In the genomic region with DNA sequence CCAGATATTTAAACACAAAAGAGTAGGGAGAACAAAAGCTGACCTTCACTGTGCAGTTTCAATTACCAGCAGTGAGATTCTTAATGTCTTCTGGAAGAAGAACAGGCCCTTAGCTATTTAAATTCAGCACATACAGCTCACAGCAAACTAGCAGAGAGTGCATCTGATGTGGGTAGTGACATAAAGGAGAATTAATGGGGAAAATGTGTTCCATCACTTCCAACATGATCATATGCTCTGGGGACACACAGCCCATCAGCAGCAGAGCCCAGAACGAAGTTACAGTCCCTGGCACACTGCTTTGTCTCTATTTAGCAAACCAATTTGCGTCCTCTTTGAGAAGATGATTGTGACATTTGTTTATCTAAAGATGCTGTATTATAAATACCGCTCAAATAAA, we compare ENCODE assay signal across 32 mouse cellular contexts.
DNase-seq lines count a peak whose midpoint lies in the region; ATAC-seq lines count a peak whose summit lies in the region.
"Had no signal": no experiment of that assay in that cellular context is flagged by ENCODE, and none has a peak within 500 bp of the region (broad histone marks: within the 10 kb centered on the region; RNA-seq: fewer than 3 reads in every experiment).

No protein-coding gene starts in this region.

- no peaks in the 10 kb centered on the region for H3K27me3 ChIP-seq in midbrain, embryonic 15.5 days (replicated peaks)
- H3K27me3 ChIP-seq: CH12.LX; embryonic facial prominence, embryonic 15.5 days; limb, embryonic 12.5 days; Patski had no signal

- peak; percentile 51; the same call in 1 of the 2 replicates for ATAC-seq in frontal cortex, adult (ENCODE audit: low TSS enrichment)
- 0 out of 2 replicates have a peak, but pooled peaks have one; percentile 53 for ATAC-seq in midbrain, embryonic 15.5 days (replicated peaks)
- ATAC-seq: intestine, embryonic 16.5 days; liver, postnatal 0 days; lung, postnatal 0 days; Patski had no signal

- H3K9ac ChIP-seq in midbrain, embryonic 15.5 days = no peak overlapping the region
- H3K9ac ChIP-seq: embryonic facial prominence, embryonic 15.5 days; limb, embryonic 12.5 days; liver, postnatal 0 days had no signal

- H3K9me3 ChIP-seq in midbrain, embryonic 15.5 days = no peaks in the 10 kb centered on the region
- H3K9me3 ChIP-seq: embryonic facial prominence, embryonic 15.5 days; G1E; limb, embryonic 12.5 days had no signal

- 67% methylated on average over 3 of the region's 3 CpGs for WGBS in midbrain, embryonic 15.5 days

- no peak overlapping the region for H3K4me2 ChIP-seq in midbrain, embryonic 15.5 days
- H3K4me2 ChIP-seq: embryonic facial prominence, embryonic 15.5 days; heart, embryonic 11.5 days; limb, embryonic 12.5 days; liver, embryonic 11.5 days had no signal

- no peaks in the 10 kb centered on the region for H3K4me1 ChIP-seq in midbrain, embryonic 15.5 days
- H3K4me1 ChIP-seq: embryonic facial prominence, embryonic 15.5 days; limb, embryonic 12.5 days had no signal

- H3K27ac ChIP-seq in midbrain, embryonic 15.5 days = no peak overlapping the region
- H3K27ac ChIP-seq: embryonic facial prominence, embryonic 15.5 days; layer of hippocampus, adult 2 months; limb, embryonic 12.5 days; macrophage had no signal

- intact Hi-C loops in left cerebral cortex, postnatal 36 days (cut with DNase I) = no loop called here

- no peaks in the 10 kb centered on the region for H3K36me3 ChIP-seq in midbrain, embryonic 15.5 days (replicated peaks)
- H3K36me3 ChIP-seq: embryonic facial prominence, embryonic 15.5 days; G1E; limb, embryonic 12.5 days had no signal

- H3K4me3 ChIP-seq in midbrain, embryonic 15.5 days = no peak overlapping the region
- H3K4me3 ChIP-seq: embryonic facial prominence, embryonic 15.5 days; layer of hippocampus, adult 2 months; limb, embryonic 12.5 days; myocyte had no signal

- DNase-seq in frontal cortex, postnatal 25 days (ENCODE audit: low spot score in 2 of 2) = no peak
- DNase-seq in retina, postnatal 1 day = peak; percentile 7
- no peak for DNase-seq in retina, embryonic 14.5 days (ENCODE audit: low spot score)
- DNase-seq in gastrocnemius, postnatal 10 days = no peak
- DNase-seq in left cerebral cortex, postnatal 36 days (ENCODE audit: low spot score in 2 of 2) = no peak
- DNase-seq: B cell, adult 2 months; cerebellum, adult 18-20 months; cerebellum, postnatal 25 days; embryo, embryonic 11 days; gastrocnemius, postnatal 14 days; heart, adult 11 months; kidney, adult 9 months; kidney, postnatal 25 days; layer of hippocampus, postnatal 36 days; liver, postnatal 0 days; right cerebral cortex, adult 18-20 months; right cerebral cortex, postnatal 4 days; thymus, postnatal 36 days had no signal
